Mouse (Mus musculus): ENCODE data around the gene Comt. TPM values are rescaled to one million over a fixed set of nuclear protein-coding genes. Genes with fewer than 3 reads are reported as not detected.

Comt gene
- polyA plus RNA-seq, 1 experiment: 155 TPM

DNA sequence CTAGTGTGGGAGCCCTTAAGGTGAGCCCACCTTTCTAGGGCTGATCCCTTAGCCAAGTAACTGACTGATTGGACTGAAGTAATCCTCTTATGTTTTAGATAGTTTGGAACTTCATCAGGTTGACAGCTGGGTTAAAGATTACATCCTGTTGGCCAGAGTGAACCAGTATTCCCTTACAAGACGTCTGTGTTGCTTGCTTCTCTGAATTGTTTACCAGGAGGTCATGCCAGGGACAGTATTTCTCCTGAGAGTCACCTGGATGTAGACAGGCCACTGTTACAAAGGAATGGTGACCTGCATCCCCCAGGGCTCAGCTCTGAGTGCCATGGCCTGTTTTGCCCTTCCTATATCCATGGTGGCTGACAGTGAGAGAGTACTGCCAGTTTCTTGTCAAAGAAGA lies 48.2 kb downstream of the Comt start:
- H3K4me1 ChIP-seq (ENCODE audit: control insufficient read depth, insufficient read depth, low read length): no peaks in the 10 kb centered on the region
- no peak overlapping the region for H3K27ac ChIP-seq (ENCODE audit: insufficient read depth, low read length)
- no peak overlapping the region for H3K4me3 ChIP-seq (ENCODE audit: insufficient read depth, low read length)
- TF ChIP-seq CTCF (IDR thresholded peaks at IDR 0.05; ENCODE audit: extremely low read depth, insufficient read depth, low read length) (no peak), POLR2A (IDR thresholded peaks at IDR 0.05; ENCODE audit: extremely low read depth, insufficient read depth, low read length) (no peak)

GRCm38 (mm10) chr16:18377203-18377602 lies 49.4 kb downstream of the Comt start:
- TF ChIP-seq POLR2A (IDR thresholded peaks at IDR 0.05; ENCODE audit: extremely low read depth, insufficient read depth, low read length) (no peak), CTCF (IDR thresholded peaks at IDR 0.05; ENCODE audit: extremely low read depth, insufficient read depth, low read length) (no peak)
- Histone ChIP-seq H3K4me3 (ENCODE audit: insufficient read depth, low read length) (no peak overlapping the region), H3K4me1 (ENCODE audit: control insufficient read depth, insufficient read depth, low read length) (no peaks in the 10 kb centered on the region), H3K27ac (ENCODE audit: insufficient read depth, low read length) (no peak overlapping the region)

DNA sequence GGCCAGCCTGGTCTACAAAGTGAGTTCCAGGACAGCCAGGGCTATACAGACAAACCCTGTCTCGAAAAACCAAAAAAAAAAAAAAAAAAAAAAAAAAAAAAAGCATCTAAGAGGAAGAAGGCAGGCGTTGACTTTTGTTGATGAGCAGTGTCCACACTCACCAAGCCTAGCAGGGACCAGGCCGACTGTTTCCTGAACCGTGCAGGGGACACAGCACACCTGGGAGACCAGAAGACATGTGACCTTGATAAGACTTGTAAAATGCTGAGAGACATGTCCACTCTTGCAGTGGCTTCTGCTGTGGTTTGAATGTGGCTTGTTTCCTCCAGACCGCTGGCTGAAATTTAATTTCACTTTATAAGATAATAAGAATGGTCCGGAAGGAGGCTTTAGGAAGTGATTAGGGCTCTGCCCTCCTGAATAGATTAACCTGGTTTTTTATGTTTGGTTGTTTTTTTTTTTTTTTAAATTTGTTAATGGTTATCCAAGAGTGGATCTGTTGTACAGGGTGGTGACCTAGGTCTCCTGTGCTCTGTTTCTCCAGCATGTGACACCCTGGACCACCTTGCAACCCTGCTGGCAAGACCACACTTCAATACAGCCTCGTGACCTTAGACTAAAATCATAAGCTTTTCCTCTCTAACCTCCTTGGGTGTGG lies 50.2 kb downstream of the Comt start:
- Histone ChIP-seq H3K27ac (ENCODE audit: insufficient read depth, low read length) (no peak overlapping the region), H3K4me3 (ENCODE audit: insufficient read depth, low read length) (no peak overlapping the region), H3K4me1 (ENCODE audit: control insufficient read depth, insufficient read depth, low read length) (no peaks in the 10 kb centered on the region)
- TF ChIP-seq CTCF (IDR thresholded peaks at IDR 0.05; ENCODE audit: extremely low read depth, insufficient read depth, low read length): no peak
- no peak for TF ChIP-seq POLR2A (IDR thresholded peaks at IDR 0.05; ENCODE audit: extremely low read depth, insufficient read depth, low read length)

GRCm38 (mm10) chr16:18373632-18374031 lies 53.0 kb downstream of the Comt start:
- Histone ChIP-seq H3K27ac (ENCODE audit: insufficient read depth, low read length) (no peak overlapping the region), H3K4me3 (ENCODE audit: insufficient read depth, low read length) (no peak overlapping the region)
- TF ChIP-seq POLR2A (IDR thresholded peaks at IDR 0.05; ENCODE audit: extremely low read depth, insufficient read depth, low read length) (no peak), CTCF (IDR thresholded peaks at IDR 0.05; ENCODE audit: extremely low read depth, insufficient read depth, low read length) (no peak)

GRCm38 (mm10) chr16:18370197-18370596 lies 56.5 kb downstream of the Comt start:
- Histone ChIP-seq H3K4me3 (ENCODE audit: insufficient read depth, low read length) (no peak overlapping the region), H3K27ac (ENCODE audit: insufficient read depth, low read length) (no peak overlapping the region)
- TF ChIP-seq CTCF (IDR thresholded peaks at IDR 0.05; ENCODE audit: extremely low read depth, insufficient read depth, low read length) (no peak), POLR2A (IDR thresholded peaks at IDR 0.05; ENCODE audit: extremely low read depth, insufficient read depth, low read length) (no peak)

More at GRCm38 (mm10) chr16:18373632-18374031, 53.0 kb downstream of the Comt start:
- no peaks in the 10 kb centered on the region for H3K4me1 ChIP-seq (ENCODE audit: control insufficient read depth, insufficient read depth, low read length)

GRCm38 (mm10) chr16:18366849-18367248 lies 59.8 kb downstream of the Comt start:
- no peak for TF ChIP-seq POLR2A (IDR thresholded peaks at IDR 0.05; ENCODE audit: extremely low read depth, insufficient read depth, low read length)
- no peak for TF ChIP-seq CTCF (IDR thresholded peaks at IDR 0.05; ENCODE audit: extremely low read depth, insufficient read depth, low read length)
- H3K27ac ChIP-seq (ENCODE audit: insufficient read depth, low read length): no peak overlapping the region
- H3K4me3 ChIP-seq (ENCODE audit: insufficient read depth, low read length): no peak overlapping the region
- no peaks in the 10 kb centered on the region for H3K4me1 ChIP-seq (ENCODE audit: control insufficient read depth, insufficient read depth, low read length)

More at GRCm38 (mm10) chr16:18370197-18370596, 56.5 kb downstream of the Comt start:
- no peaks in the 10 kb centered on the region for H3K4me1 ChIP-seq (ENCODE audit: control insufficient read depth, insufficient read depth, low read length)

DNA sequence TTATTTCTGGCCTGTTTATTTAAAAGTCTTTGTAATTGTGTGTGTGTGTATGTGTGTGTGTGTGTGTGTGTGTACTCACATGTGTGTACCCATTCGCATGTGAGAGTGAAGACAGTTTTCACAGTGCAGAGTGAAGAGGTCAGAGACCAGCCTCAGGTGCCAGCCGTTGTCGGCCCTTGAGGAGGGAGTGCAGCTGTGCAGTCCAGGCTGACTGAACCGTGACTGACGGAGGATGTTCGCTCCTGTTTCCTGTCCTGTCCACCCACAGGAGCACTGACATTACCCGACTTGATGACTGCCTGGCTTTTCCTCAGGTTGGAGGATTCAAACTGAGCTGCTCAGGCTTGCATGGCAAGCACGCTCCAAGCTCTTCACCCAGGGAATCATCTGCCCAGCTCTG lies 63.7 kb downstream of the Comt start:
- H3K4me1 ChIP-seq (ENCODE audit: control insufficient read depth, insufficient read depth, low read length): peaks cover 7% of the 10 kb centered on the region
- no peak overlapping the region for H3K4me3 ChIP-seq (ENCODE audit: insufficient read depth, low read length)
- no peak for TF ChIP-seq POLR2A (IDR thresholded peaks at IDR 0.05; ENCODE audit: extremely low read depth, insufficient read depth, low read length)
- no peak for TF ChIP-seq CTCF (IDR thresholded peaks at IDR 0.05; ENCODE audit: extremely low read depth, insufficient read depth, low read length)
- H3K27ac ChIP-seq (ENCODE audit: insufficient read depth, low read length): no peak overlapping the region

GRCm38 (mm10) chr16:18360151-18360805 lies 66.4 kb downstream of the Comt start:
- H3K27ac ChIP-seq (ENCODE audit: insufficient read depth, low read length): no peak overlapping the region
- TF ChIP-seq POLR2A (IDR thresholded peaks at IDR 0.05; ENCODE audit: extremely low read depth, insufficient read depth, low read length): no peak
- peaks cover 7% of the 10 kb centered on the region for H3K4me1 ChIP-seq (ENCODE audit: control insufficient read depth, insufficient read depth, low read length)
- H3K4me3 ChIP-seq (ENCODE audit: insufficient read depth, low read length): no peak overlapping the region

GRCm38 (mm10) chr16:18357977-18358376 lies 68.7 kb downstream of the Comt start:
- no peak overlapping the region for H3K4me3 ChIP-seq (ENCODE audit: insufficient read depth, low read length)
- H3K27ac ChIP-seq (ENCODE audit: insufficient read depth, low read length): no peak overlapping the region
- TF ChIP-seq CTCF (IDR thresholded peaks at IDR 0.05; ENCODE audit: extremely low read depth, insufficient read depth, low read length): no peak
- no peak for TF ChIP-seq POLR2A (IDR thresholded peaks at IDR 0.05; ENCODE audit: extremely low read depth, insufficient read depth, low read length)
- H3K4me1 ChIP-seq (ENCODE audit: control insufficient read depth, insufficient read depth, low read length): peaks cover 7% of the 10 kb centered on the region

DNA sequence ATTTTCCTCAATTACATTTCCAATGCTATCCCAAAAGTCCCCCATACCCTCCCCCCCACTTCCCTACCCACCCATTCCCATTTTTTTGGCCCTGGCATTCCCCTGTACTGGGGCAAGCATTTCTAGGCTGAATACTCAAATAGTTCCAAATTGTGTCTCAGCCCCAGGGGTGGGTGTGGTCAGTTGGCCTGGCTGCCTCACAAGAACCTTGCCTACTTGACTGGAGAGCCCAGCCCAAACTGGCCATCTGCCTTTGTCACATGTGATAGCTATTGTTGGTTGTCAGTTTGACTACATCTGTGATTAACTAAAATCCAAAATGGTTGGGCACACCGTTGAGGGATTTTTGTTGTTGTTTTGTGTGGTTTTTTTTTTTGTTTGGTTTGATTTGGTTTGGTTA lies 69.7 kb downstream of the Comt start:
- no peak overlapping the region for H3K27ac ChIP-seq (ENCODE audit: insufficient read depth, low read length)
- TF ChIP-seq POLR2A (IDR thresholded peaks at IDR 0.05; ENCODE audit: extremely low read depth, insufficient read depth, low read length): no peak
- no peak for TF ChIP-seq CTCF (IDR thresholded peaks at IDR 0.05; ENCODE audit: extremely low read depth, insufficient read depth, low read length)
- H3K4me1 ChIP-seq (ENCODE audit: control insufficient read depth, insufficient read depth, low read length): peaks cover 7% of the 10 kb centered on the region
- no peak overlapping the region for H3K4me3 ChIP-seq (ENCODE audit: insufficient read depth, low read length)

Other genes starting within 250 kb of the Comt start
- gene Ccdc188, start 209.0 kb downstream of the Comt start, polyA plus RNA-seq (2012; rRNA removed): not detected in 2 replicates
- gene Zdhhc8, start 191.7 kb downstream of the Comt start, polyA plus RNA-seq (2012; rRNA removed): 176 and 186 TPM in 2 replicates
- 72.9 and 84.7 TPM in 2 replicates for gene Trmt2a, start 178.2 kb downstream of the Comt start, polyA plus RNA-seq (2012; rRNA removed)
- 92.3 and 95.1 TPM in 2 replicates for gene Ranbp1, start 178.1 kb downstream of the Comt start, polyA plus RNA-seq (2012; rRNA removed)
- gene Gm49776, start 168.5 kb downstream of the Comt start, polyA plus RNA-seq (2012; rRNA removed): 0.36 TPM in 1 of 2 replicates, not detected in the other
- 36.3 and 40.9 TPM in 2 replicates for gene Dgcr8, start 137.6 kb downstream of the Comt start, polyA plus RNA-seq (2012; rRNA removed)
- 231 and 235 TPM in 2 replicates for gene Tango2, start 78.7 kb downstream of the Comt start, polyA plus RNA-seq (2012; rRNA removed)
- 30.6 and 35.9 TPM in 2 replicates for gene Arvcf, start 78.7 kb downstream of the Comt start, polyA plus RNA-seq (2012; rRNA removed)
- gene Txnrd2, start 468 bp downstream of the Comt start, polyA plus RNA-seq (2012; rRNA removed): 22.4 and 29.5 TPM in 2 replicates
- gene Gnb1l, start 71.9 kb upstream of the Comt start, polyA plus RNA-seq (2012; rRNA removed): 5.7 and 7.8 TPM in 2 replicates
- 3.8 and 4.2 TPM in 2 replicates for gene Rtl10, start 72.0 kb upstream of the Comt start, polyA plus RNA-seq (2012; rRNA removed)
- 2.1 and 3.6 TPM in 2 replicates for gene Tbx1, start 163.8 kb upstream of the Comt start, polyA plus RNA-seq (2012; rRNA removed)
- gene Gp1bb, start 195.6 kb upstream of the Comt start, polyA plus RNA-seq (2012; rRNA removed): 4.5 and 4.6 TPM in 2 replicates
- 156 and 173 TPM in 2 replicates for gene Gm49601, start 199.6 kb upstream of the Comt start, polyA plus RNA-seq (2012; rRNA removed)
- gene Sept5, start 203.1 kb upstream of the Comt start, polyA plus RNA-seq (2012; rRNA removed): 999 TPM in 2 replicates

Data from cortical plate, adult 2 months (tissue).